Mouse (Mus musculus): Measurements from ENCODE around the gene Cox14. TPM values are rescaled to one million over a fixed set of nuclear protein-coding genes. Genes with fewer than 3 reads are reported as not detected.
"Not testable (repeated sequence)": the region's sequence is repeated elsewhere in the genome, so short reads cannot be mapped to it uniquely, and the experiment has no call there.

Gene Cox14
- polyA plus RNA-seq, 1 experiment from 2014 or later, result 297 TPM

DNA sequence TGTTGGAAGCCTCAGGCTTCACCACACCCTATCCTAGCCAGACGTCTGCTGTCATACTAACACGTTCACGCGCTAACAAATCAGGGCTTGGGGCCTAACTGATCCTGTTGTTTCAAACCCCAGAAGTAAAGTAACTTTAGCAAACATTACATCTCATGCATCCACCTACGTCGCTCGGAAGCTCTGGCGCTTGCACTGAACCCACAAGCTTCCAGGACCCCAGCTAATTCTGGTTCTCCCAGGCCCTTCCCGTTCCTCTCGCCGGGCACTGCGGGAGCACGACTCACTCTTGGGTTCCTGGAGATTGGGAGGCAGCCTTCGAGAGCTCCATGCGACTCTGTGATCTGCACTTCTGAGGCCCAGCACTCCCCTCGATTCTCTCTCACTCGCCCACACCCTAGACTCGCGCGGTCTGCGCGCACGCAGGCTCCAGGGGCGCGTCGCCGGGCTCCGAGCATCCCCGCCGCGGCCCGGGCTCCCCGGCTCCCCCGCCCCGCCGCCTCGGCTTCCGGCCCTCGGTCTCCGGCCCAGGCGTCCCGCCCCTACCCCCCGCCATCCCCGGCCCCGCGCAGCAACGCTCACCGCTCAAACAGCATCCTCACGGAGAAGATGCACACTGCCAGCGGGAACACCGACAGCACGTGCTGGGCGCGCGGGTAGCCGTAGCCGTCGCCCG is 46.3 kb downstream of the Cox14 start:
- DNase-seq (ENCODE audit: low spot score) (peak; percentile 54), ATAC-seq (replicated peaks; ENCODE audit: low FRiP score, low read depth) (peak; percentile 41; the same call in 1 of the 2 replicates)
- Histone ChIP-seq H3K9ac (ENCODE audit: low read depth, low read length) (peak overlapping the region; percentile 87), H3K4me2 (ENCODE audit: low read length) (peak overlapping the region; percentile 83), H3K9me3 (replicated peaks; ENCODE audit: low read length) (no peaks in the 10 kb centered on the region), H3K27ac (peak overlapping the region; percentile 94), H3K4me1 (replicated peaks; ENCODE audit: insufficient read depth, low read length) (peaks cover 2% of the 10 kb centered on the region; the same call in 1 of the 2 replicates), H3K36me3 (ENCODE audit: insufficient read depth, low read length) (0 out of 2 replicates have a peak, but pooled peaks cover 1% of the 10 kb centered on the region), H3K27me3 (ENCODE audit: insufficient read depth, low read length) (no peaks in the 10 kb centered on the region), H3K4me3 (replicated peaks; ENCODE audit: low read depth, low read length) (peak overlapping the region; percentile 84)
- WGBS, result under 1% methylated on average over 59 of the region's 59 CpGs
- TF ChIP-seq CTCF (IDR thresholded peaks at IDR 0.05; ENCODE audit: low read depth), result no peak

- peaks cover 2% of the 10 kb centered on the region; the same call in 1 of the 2 replicates for H3K4me1 ChIP-seq (replicated peaks; ENCODE audit: insufficient read depth, low read length)
- H3K4me3 ChIP-seq (replicated peaks; ENCODE audit: low read depth, low read length), result peak overlapping the region; percentile 84
- H3K27ac ChIP-seq, result peak overlapping the region; percentile 94
- TF ChIP-seq CTCF (IDR thresholded peaks at IDR 0.05; ENCODE audit: low read depth), result peak; percentile 28; the same call in 1 of the 2 replicates
- peak overlapping the region; percentile 83 for H3K4me2 ChIP-seq (ENCODE audit: low read length)
- H3K27me3 ChIP-seq (ENCODE audit: insufficient read depth, low read length), result no peaks in the 10 kb centered on the region
- ATAC-seq (replicated peaks; ENCODE audit: low FRiP score, low read depth), result peak; percentile 96
- H3K9ac ChIP-seq (ENCODE audit: low read depth, low read length), result peak overlapping the region; percentile 87
- WGBS, result under 1% methylated on average over 37 of the region's 41 CpGs
- DNase-seq (ENCODE audit: low spot score), result peak; percentile 96
- no peaks in the 10 kb centered on the region for H3K9me3 ChIP-seq (replicated peaks; ENCODE audit: low read length)
- H3K36me3 ChIP-seq (ENCODE audit: insufficient read depth, low read length), result no peaks in the 10 kb centered on the region
Measured at GRCm38 (mm10) chr15:99772277-99772880, 47.0 kb downstream of the Cox14 start.

GRCm38 (mm10) chr15:99772881-99772924 is 47.3 kb downstream of the Cox14 start, which contains the start of gene Cers5:
TSS of gene Cers5 (minus strand) at chr15:99772885.
- not testable (repeated sequence) for H3K4me1 ChIP-seq (replicated peaks; ENCODE audit: insufficient read depth, low read length); H3K36me3 ChIP-seq (ENCODE audit: insufficient read depth, low read length); DNase-seq (ENCODE audit: low spot score); H3K27me3 ChIP-seq (ENCODE audit: insufficient read depth, low read length); H3K9me3 ChIP-seq (replicated peaks; ENCODE audit: low read length); ATAC-seq (replicated peaks; ENCODE audit: low FRiP score, low read depth)
- Histone ChIP-seq H3K9ac (ENCODE audit: low read depth, low read length) (peak within 1 kb of the TSS; percentile 87), H3K4me2 (ENCODE audit: low read length) (peak within 1 kb of the TSS; percentile 83), H3K4me3 (replicated peaks; ENCODE audit: low read depth, low read length) (peak within 1 kb of the TSS; percentile 84), H3K27ac (peak within 1 kb of the TSS; percentile 94)

DNA sequence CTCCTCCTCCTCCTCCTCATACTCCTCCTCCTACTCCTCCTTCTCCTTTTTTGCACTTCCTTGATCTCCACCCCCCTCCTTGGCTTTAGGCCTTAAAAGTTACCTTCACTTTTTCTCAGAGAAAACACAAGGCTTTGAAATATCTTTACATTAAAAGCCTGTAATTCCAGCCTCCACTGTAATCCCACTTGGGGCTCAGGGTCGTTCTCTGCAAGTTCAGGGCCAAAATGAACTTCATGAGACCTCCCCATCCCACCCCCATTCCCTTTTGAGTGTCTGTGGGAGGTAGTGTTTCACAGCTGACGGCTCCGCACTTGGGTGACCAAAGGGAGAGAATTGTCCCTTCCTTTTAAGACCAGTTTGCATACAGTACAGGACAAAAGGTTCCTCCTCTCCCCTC is 47.5 kb downstream of the Cox14 start:
- DNase-seq (ENCODE audit: low spot score) (no peak), ATAC-seq (replicated peaks; ENCODE audit: low FRiP score, low read depth) (no peak)
- 12% methylated on average over 3 of the region's 3 CpGs for WGBS
- no peak for TF ChIP-seq CTCF (IDR thresholded peaks at IDR 0.05; ENCODE audit: low read depth)
- no peak overlapping the region for H3K9ac ChIP-seq (ENCODE audit: low read depth, low read length)
- no peak overlapping the region for H3K4me3 ChIP-seq (replicated peaks; ENCODE audit: low read depth, low read length)
- H3K4me2 ChIP-seq (ENCODE audit: low read length), result no peak overlapping the region
- H3K27me3 ChIP-seq (ENCODE audit: insufficient read depth, low read length), result no peaks in the 10 kb centered on the region
- H3K9me3 ChIP-seq (replicated peaks; ENCODE audit: low read length), result no peaks in the 10 kb centered on the region
- H3K4me1 ChIP-seq (replicated peaks; ENCODE audit: insufficient read depth, low read length), result peaks cover 2% of the 10 kb centered on the region; the same call in 1 of the 2 replicates
- no peaks in the 10 kb centered on the region for H3K36me3 ChIP-seq (ENCODE audit: insufficient read depth, low read length)
- H3K27ac ChIP-seq, result 0 out of 2 replicates have a peak overlapping the region, but pooled peaks have one; percentile 61

Other genes with a start within 250 kb of the Cox14 start
- gene Faim2, start 197.5 kb upstream of the Cox14 start, polyA plus RNA-seq (2015; fragmentation: Nextera tagmentation; extraction: Ambion mirVana), result 0.26 and 0.36 TPM in 2 replicates
- gene Aqp2, start 146.6 kb upstream of the Cox14 start, polyA plus RNA-seq (2015; fragmentation: Nextera tagmentation; extraction: Ambion mirVana), result 662 and 798 TPM in 2 replicates
- gene Aqp5, start 134.8 kb upstream of the Cox14 start, polyA plus RNA-seq (2015; fragmentation: Nextera tagmentation; extraction: Ambion mirVana), result 2.2 and 2.3 TPM in 2 replicates
- 2.3 and 2.7 TPM in 2 replicates for gene Aqp6, start 124.2 kb upstream of the Cox14 start, polyA plus RNA-seq (2015; fragmentation: Nextera tagmentation; extraction: Ambion mirVana)
- 53.5 and 62.7 TPM in 2 replicates for gene Racgap1, start 74.0 kb upstream of the Cox14 start, polyA plus RNA-seq (2015; fragmentation: Nextera tagmentation; extraction: Ambion mirVana)
- 1.1 and 1.5 TPM in 2 replicates for gene Asic1, start 55.2 kb upstream of the Cox14 start, polyA plus RNA-seq (2015; fragmentation: Nextera tagmentation; extraction: Ambion mirVana)
- 44.2 and 46.5 TPM in 2 replicates for gene Smarcd1, start 23.5 kb upstream of the Cox14 start, polyA plus RNA-seq (2015; fragmentation: Nextera tagmentation; extraction: Ambion mirVana)
- gene Gm17349, start 20.1 kb upstream of the Cox14 start, polyA plus RNA-seq (2015; fragmentation: Nextera tagmentation; extraction: Ambion mirVana), result not detected in 2 replicates
- 46.1 and 54.1 TPM in 2 replicates for gene Gpd1, start 8.1 kb upstream of the Cox14 start, polyA plus RNA-seq (2015; fragmentation: Nextera tagmentation; extraction: Ambion mirVana)
- 60.8 and 63.2 TPM in 2 replicates for gene Cers5, start 47.3 kb downstream of the Cox14 start, polyA plus RNA-seq (2015; fragmentation: Nextera tagmentation; extraction: Ambion mirVana)
- 42.8 and 51.6 TPM in 2 replicates for gene Lima1, start 149.8 kb downstream of the Cox14 start, polyA plus RNA-seq (2015; fragmentation: Nextera tagmentation; extraction: Ambion mirVana)
- 0.03 TPM in 1 of 2 replicates, not detected in the other for gene Fam186a, start 241.4 kb downstream of the Cox14 start, polyA plus RNA-seq (2015; fragmentation: Nextera tagmentation; extraction: Ambion mirVana)
- 35.4 and 36.0 TPM in 2 replicates for gene Larp4, start 244.4 kb downstream of the Cox14 start, polyA plus RNA-seq (2015; fragmentation: Nextera tagmentation; extraction: Ambion mirVana)